Mouse (Mus musculus) forebrain, postnatal 0 days (tissue): ENCODE results near the gene Nup133. TPM values are rescaled to one million over a fixed set of nuclear protein-coding genes. Genes with fewer than 3 reads are reported as not detected.

Experiments
- ATAC-seq: fragments of 200-750 bp; cut with Nextera tagmentation; 2 replicates; pipeline ENCODE4 v1.8.0; 2017; ENCODE audit warnings: mild to moderate bottlenecking, moderate library complexity
- DNase-seq: peaks from one replicate; pipeline ENCODE4 v3.0.0-alpha.2; 2015
- H3K27ac ChIP-seq: fragments of 300-500 bp; sonication (generic); 2 replicates; pipeline ENCODE4 v1.5.1; 2014; ENCODE audit warnings: low read depth, mild to moderate bottlenecking, antibody characterized with exemption, low read length, moderate library complexity, mixed read lengths
- H3K27me3 ChIP-seq: fragments of 300-500 bp; sonication (generic); 2 replicates; pipeline ENCODE4 v1.6.1; 2014; ENCODE audit warnings: mild to moderate bottlenecking, low read length, mixed read lengths; ENCODE audit not compliant: insufficient read depth
- H3K36me3 ChIP-seq: fragments of 300-500 bp; sonication (generic); 2 replicates; pipeline ENCODE4 v1.6.1; 2014; ENCODE audit warnings: mild to moderate bottlenecking, moderate library complexity; ENCODE audit not compliant: insufficient read depth
- H3K4me1 ChIP-seq: fragments of 300-500 bp; sonication (generic); 2 replicates; pipeline ENCODE4 v1.6.1; 2014; ENCODE audit warnings: antibody characterized with exemption; ENCODE audit not compliant: insufficient read depth
- H3K4me2 ChIP-seq: fragments of 300-500 bp; sonication (generic); 2 replicates; pipeline ENCODE4 v1.6.1; 2014; ENCODE audit warnings: low read depth, mild to moderate bottlenecking, moderate library complexity
- H3K4me3 ChIP-seq: fragments of 300-500 bp; sonication (generic); 2 replicates; pipeline ENCODE4 v1.5.1; 2014; ENCODE audit warnings: low read depth, low read length, mixed read lengths
- H3K9ac ChIP-seq: fragments of 300-500 bp; sonication (generic); 2 replicates; pipeline ENCODE4 v1.6.1; 2014; ENCODE audit warnings: mild to moderate bottlenecking
- H3K9me3 ChIP-seq: fragments of 300-500 bp; sonication (generic); 2 replicates; pipeline ENCODE4 v1.6.1; 2016; ENCODE audit warnings: low read length
- CTCF ChIP-seq: sonication (generic); IDR thresholded peaks from 2 replicates; pipeline ENCODE4 v1.5.1; 2016; ENCODE audit warnings: antibody characterized with exemption, control low read depth, low read depth
- WGBS: fragments of 180-500 bp; shearing (Covaris S2); extraction: QIAGEN DNeasy Blood & Tissue Kit; methylation state at CpG from one replicate; pipeline ENCODE4 v1.1.7; 2014; 5-methylcytosine and 5-hydroxymethylcytosine counted together
- polyA plus RNA-seq: library from polyadenylated mRNA; unstranded; fragments of >200 nt; fragmentation: Nextera tagmentation; extraction: Ambion mirVana; gene quantifications from 2 replicates; pipeline ENCODE4 v1.2.1, GENCODE M21; 2015
- total RNA-seq: library from RNA; depleted of rRNA; stranded (reverse); fragments of >200 nt; gene quantifications from 2 replicates; pipeline ENCODE4 v1.2.3, GENCODE M21; 2014

Nup133 gene
- total and polyA plus RNA-seq, 2 experiments from 2014 or later, result 17.3 to 31.8 TPM

DNA sequence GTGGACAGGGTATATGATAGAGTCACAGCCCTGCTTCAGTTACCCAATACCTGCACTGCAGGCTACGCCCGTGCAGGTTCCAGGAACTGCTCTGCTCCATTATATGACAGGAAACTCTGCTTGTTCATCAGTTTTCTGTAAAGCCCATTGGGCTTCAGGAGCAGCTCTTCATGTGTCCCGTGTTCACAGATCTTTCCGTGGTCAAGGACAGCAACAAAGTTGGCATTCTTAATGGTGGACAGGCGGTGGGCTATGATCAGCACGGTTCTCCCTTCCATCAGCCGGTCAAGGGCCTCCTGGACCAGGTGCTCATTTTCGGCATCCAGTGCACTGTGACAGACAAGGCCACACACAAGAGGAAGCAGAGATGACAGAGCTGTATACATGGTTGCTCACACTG lies 5.2 kb upstream of the Nup133 start:
- Histone ChIP-seq H3K4me3 (no peak overlapping the region), H3K4me2 (no peak overlapping the region), H3K27ac (no peak overlapping the region), H3K9ac (no peak overlapping the region), H3K4me1 (peaks cover 6% of the 10 kb centered on the region; the same call in 1 of the 2 replicates), H3K9me3 (no peaks in the 10 kb centered on the region), H3K36me3 (peaks cover 27% of the 10 kb centered on the region), H3K27me3 (no peaks in the 10 kb centered on the region)
- WGBS, result 95% methylated on average over 8 of the region's 8 CpGs
- no peak for DNase-seq
- ATAC-seq, result no peak
- TF ChIP-seq CTCF, result no peak

DNA sequence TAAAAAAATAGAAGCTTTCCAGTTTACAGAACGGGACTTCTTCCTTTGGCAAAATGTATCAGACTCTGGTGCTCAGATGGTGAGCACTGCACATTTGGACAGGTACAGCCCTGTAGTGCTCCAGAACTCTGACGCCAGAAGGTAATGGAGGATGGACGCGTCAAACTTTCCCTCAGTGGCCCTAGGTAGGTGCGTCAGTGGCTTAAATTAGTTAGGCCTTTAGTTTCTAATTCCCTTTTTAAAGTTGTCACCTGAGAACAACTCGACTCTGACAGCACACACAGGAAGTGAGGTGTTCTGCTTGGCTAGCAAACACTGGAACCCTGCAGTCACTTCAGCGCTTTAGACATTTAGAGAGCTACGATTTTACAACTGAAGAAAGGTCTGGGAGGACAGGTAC lies 4.6 kb upstream of the Nup133 start:
- Histone ChIP-seq H3K4me1 (peaks cover 6% of the 10 kb centered on the region; the same call in 1 of the 2 replicates), H3K4me3 (no peak overlapping the region), H3K4me2 (no peak overlapping the region), H3K9me3 (no peaks in the 10 kb centered on the region), H3K36me3 (peaks cover 26% of the 10 kb centered on the region), H3K27ac (no peak overlapping the region), H3K9ac (no peak overlapping the region), H3K27me3 (no peaks in the 10 kb centered on the region)
- WGBS, result 93% methylated on average over 8 of the region's 8 CpGs
- DNase-seq, result no peak
- no peak for ATAC-seq
- TF ChIP-seq CTCF, result no peak

DNA sequence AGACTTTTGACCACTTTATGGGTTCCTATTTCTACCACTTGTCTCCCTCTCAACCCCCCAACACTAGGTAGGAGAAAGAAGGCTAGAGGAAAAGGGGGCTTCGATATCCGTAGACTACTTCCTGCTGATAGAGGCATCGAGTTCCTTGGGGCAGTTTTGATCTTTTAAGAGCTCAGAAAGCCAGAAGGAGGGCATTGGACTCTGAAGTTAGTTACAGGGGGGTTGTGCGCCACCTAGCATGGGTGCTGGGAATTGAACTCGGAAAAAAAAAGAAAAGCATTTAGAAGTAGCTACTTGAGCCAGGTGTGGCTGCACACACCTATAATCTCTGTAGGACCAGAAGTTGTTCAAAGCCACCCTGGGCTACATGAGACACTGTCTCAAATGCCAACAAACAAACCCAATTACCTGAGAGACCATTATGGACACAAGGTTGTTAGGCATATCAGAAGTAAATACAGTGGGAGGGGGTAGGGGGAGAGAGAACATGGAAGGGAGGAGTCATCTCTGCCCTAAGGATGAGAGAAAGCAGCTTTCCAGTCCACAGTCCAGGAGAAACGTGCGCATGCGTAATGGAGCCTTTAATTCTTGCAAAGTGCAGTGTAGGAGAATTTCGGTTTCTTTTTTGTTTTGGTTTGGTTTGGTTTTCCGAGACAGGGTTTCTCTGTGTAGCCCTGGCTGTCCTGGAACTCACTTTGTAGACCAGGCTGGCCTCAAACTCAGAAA lies 1.2 kb upstream of the Nup133 start:
- peak; percentile 76 for TF ChIP-seq CTCF
- H3K27ac ChIP-seq, result 0 out of 2 replicates have a peak overlapping the region, but pooled peaks have one; percentile 82
- H3K4me1 ChIP-seq, result peaks cover 10% of the 10 kb centered on the region; the same call in 1 of the 2 replicates
- no peaks in the 10 kb centered on the region for H3K9me3 ChIP-seq
- peak overlapping the region; percentile 95 for H3K4me3 ChIP-seq
- no peaks in the 10 kb centered on the region for H3K27me3 ChIP-seq
- peaks cover 32% of the 10 kb centered on the region for H3K36me3 ChIP-seq
- DNase-seq (peak; percentile 60), ATAC-seq (no peak)
- H3K4me2 ChIP-seq, result peak overlapping the region; percentile 85
- 36% methylated on average over 10 of the region's 10 CpGs for WGBS
- peak overlapping the region; percentile 61; the same call in 1 of the 2 replicates for H3K9ac ChIP-seq

DNA sequence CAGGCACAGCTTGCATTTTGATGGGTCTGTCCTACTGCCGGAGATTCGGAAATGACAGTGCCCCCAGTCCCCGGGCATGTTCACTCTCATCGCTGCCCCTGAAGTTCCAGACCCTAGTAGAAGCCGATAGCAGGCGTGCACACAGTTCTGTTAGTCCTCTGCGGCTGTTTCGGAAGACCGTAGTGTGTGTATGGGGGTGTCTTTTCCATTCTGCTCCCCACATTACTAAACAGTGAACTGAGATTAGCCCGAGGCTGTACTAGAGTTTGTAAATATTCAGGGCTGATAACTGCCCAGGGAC lies 571 bp upstream of the Nup133 start:
- ATAC-seq (peak; percentile 35), DNase-seq (no peak)
- no peak for TF ChIP-seq CTCF
- Histone ChIP-seq H3K27ac (peak overlapping the region; percentile 82), H3K36me3 (peaks cover 31% of the 10 kb centered on the region), H3K4me1 (peaks cover 10% of the 10 kb centered on the region; the same call in 1 of the 2 replicates), H3K9me3 (no peaks in the 10 kb centered on the region), H3K27me3 (no peaks in the 10 kb centered on the region), H3K9ac (peak overlapping the region; percentile 61), H3K4me2 (peak overlapping the region; percentile 85), H3K4me3 (peak overlapping the region; percentile 95)
- 5% methylated on average over 10 of the region's 10 CpGs for whole genome bisulfite sequencing

DNA sequence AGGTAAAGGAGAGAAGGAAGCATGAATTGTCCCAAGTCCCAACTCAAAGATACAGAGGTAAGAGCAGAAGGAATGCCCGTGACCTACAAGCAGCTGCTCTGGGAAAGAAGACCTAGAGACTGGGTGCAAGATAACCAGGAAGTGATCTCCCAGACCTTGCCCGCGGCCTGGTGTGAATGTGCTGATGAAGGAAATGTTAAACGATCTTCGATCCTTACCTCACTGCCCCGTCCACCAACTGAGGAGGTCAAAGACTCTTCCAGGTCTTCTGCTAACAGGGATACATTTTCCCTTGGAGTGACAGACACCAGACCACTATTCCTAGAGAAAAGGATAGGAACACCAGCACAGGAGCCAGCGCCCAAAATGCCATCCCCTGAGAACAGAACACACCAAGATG lies 20.0 kb downstream of the Nup133 start:
- Histone ChIP-seq H3K4me2 (no peak overlapping the region), H3K9me3 (no peaks in the 10 kb centered on the region), H3K27me3 (no peaks in the 10 kb centered on the region), H3K9ac (no peak overlapping the region), H3K4me3 (no peak overlapping the region), H3K27ac (no peak overlapping the region), H3K4me1 (no peaks in the 10 kb centered on the region), H3K36me3 (peaks cover 60% of the 10 kb centered on the region)
- DNase-seq, result no peak
- WGBS, result 94% methylated on average over 7 of the region's 7 CpGs
- ATAC-seq, result no peak
- no peak for TF ChIP-seq CTCF

DNA sequence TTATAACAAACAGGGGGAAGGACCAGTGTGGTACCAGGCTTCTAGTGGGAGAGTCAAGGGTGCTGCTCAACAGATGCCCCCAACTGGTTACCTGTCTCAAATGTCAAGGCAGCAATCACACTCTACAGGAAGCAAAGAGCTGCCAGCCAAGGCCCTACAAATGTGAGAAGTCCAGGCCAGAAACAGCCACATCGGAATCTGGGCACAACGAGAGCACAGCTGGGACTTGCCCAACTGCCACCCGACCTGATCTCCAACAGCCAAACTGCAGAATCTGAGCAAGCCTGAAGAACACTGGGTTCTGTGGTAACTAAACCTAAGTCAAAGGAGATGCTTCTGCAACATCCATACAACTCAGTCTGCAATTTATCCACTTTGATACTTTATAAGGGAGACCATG lies 23.4 kb downstream of the Nup133 start:
- ATAC-seq (no peak), DNase-seq (no peak)
- WGBS, result 83% methylated on average over 3 of the region's 3 CpGs
- no peaks in the 10 kb centered on the region for H3K4me1 ChIP-seq
- no peaks in the 10 kb centered on the region for H3K27me3 ChIP-seq
- no peak overlapping the region for H3K9ac ChIP-seq
- no peaks in the 10 kb centered on the region for H3K9me3 ChIP-seq
- H3K4me3 ChIP-seq, result no peak overlapping the region
- no peak overlapping the region for H3K4me2 ChIP-seq
- H3K36me3 ChIP-seq, result peaks cover 61% of the 10 kb centered on the region
- no peak for TF ChIP-seq CTCF
- H3K27ac ChIP-seq, result no peak overlapping the region

DNA sequence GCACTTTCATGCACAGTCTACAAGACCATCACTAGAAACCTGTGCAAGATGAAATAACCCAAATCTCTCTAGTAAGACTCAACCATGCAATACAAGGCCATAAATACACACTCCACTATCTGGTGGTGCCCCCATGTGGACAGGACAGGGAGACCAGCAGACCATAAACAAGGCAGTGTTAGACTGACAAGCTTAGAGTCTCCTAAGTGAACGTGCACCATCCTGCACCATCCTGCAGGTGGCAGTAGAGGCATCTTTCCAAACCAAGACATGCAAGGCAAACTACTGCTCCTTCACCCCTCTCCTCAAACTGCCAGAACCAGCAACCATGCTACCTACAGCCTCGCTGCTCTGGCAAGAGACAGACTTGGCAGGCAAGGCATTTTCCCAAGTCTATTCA lies 24.3 kb downstream of the Nup133 start:
- Histone ChIP-seq H3K4me1 (no peaks in the 10 kb centered on the region), H3K4me2 (no peak overlapping the region), H3K4me3 (no peak overlapping the region), H3K9ac (no peak overlapping the region), H3K9me3 (no peaks in the 10 kb centered on the region), H3K27ac (no peak overlapping the region), H3K27me3 (no peaks in the 10 kb centered on the region), H3K36me3 (peaks cover 62% of the 10 kb centered on the region)
- TF ChIP-seq CTCF, result peak; percentile 94
- WGBS, result 6% methylated on average over 2 of the region's 2 CpGs
- DNase-seq (peak; percentile 89), ATAC-seq (peak; percentile 92)
